Mouse (Mus musculus): ENCODE measurements around the gene Ercc8.

- TF ChIP-seq POLR2A (IDR thresholded peaks at IDR 0.05; ENCODE audit: borderline replicate concordance, low read depth, low read length) (no peak), CTCF (IDR thresholded peaks at IDR 0.05; ENCODE audit: low read depth, low read length) (no peak)
Observed at GRCm38 (mm10) chr13:108184743-108185255, 26.3 kb downstream of the Ercc8 start.
